Mouse (Mus musculus) ovary, adult 18-20 months (tissue): ENCODE data around the gene Slc17a7.
"Not testable (repeated sequence)": the region's sequence is repeated elsewhere in the genome, so short reads cannot be mapped to it uniquely, and the experiment has no call there.

Experiments used
- DNase-seq: peaks from one replicate; pipeline ENCODE4 v3.0.0; 2022; ENCODE audit warnings: low spot score, mixed read lengths

Slc17a7 gene

GRCm38 (mm10) chr7:45163735-45164490 lies at the start of gene Slc17a7:
TSS of gene Slc17a7 (plus strand) at chr7:45163949.
- DNase-seq = no peak

GRCm38 (mm10) chr7:45117566-45117965 lies 46.2 kb upstream of the Slc17a7 start:
- DNase-seq = no peak

GRCm38 (mm10) chr7:45118336-45118735 lies 45.4 kb upstream of the Slc17a7 start:
- no peak for DNase-seq

GRCm38 (mm10) chr7:45119780-45120709 lies 43.7 kb upstream of the Slc17a7 start:
- no peak for DNase-seq

- no peak for DNase-seq
These were observed 42.3 kb upstream of the Slc17a7 start for GRCm38 (mm10) chr7:45121404-45121803.

- no peak for DNase-seq
These were observed 41.8 kb upstream of the Slc17a7 start for GRCm38 (mm10) chr7:45121966-45122365.

GRCm38 (mm10) chr7:45122561-45123185 lies 41.1 kb upstream of the Slc17a7 start:
- DNase-seq = no peak

- no peak for DNase-seq
These were observed 40.6 kb upstream of the Slc17a7 start for GRCm38 (mm10) chr7:45123186-45123570.

GRCm38 (mm10) chr7:45124224-45125143 lies 39.3 kb upstream of the Slc17a7 start, which contains the start of gene Rps11:
TSS of gene Rps11 (minus strand) at chr7:45124439.
- peak; percentile 98 for DNase-seq

- no peak for DNase-seq
These were observed 38.6 kb upstream of the Slc17a7 start for GRCm38 (mm10) chr7:45125144-45125600.

GRCm38 (mm10) chr7:45125649-45126048 lies 38.1 kb upstream of the Slc17a7 start:
- DNase-seq = not testable (repeated sequence)

- no peak for DNase-seq
These were observed 37.5 kb upstream of the Slc17a7 start for GRCm38 (mm10) chr7:45126147-45126843.

- DNase-seq = no peak
These were observed 36.7 kb upstream of the Slc17a7 start for GRCm38 (mm10) chr7:45126844-45127699.

GRCm38 (mm10) chr7:45127700-45128224 lies 36.0 kb upstream of the Slc17a7 start:
- no peak for DNase-seq

- DNase-seq = peak; percentile 99
These were observed 35.0 kb upstream of the Slc17a7 start, which contains the start of gene Rpl13a for GRCm38 (mm10) chr7:45128624-45129246. TSS of gene Rpl13a (minus strand) at chr7:45128761.

GRCm38 (mm10) chr7:45129318-45129717 lies 34.4 kb upstream of the Slc17a7 start:
- DNase-seq = no peak

GRCm38 (mm10) chr7:45129776-45130512 lies 33.8 kb upstream of the Slc17a7 start:
- DNase-seq = no peak

GRCm38 (mm10) chr7:45131850-45132249 lies 31.9 kb upstream of the Slc17a7 start:
- no peak for DNase-seq
